Mouse (Mus musculus) erythroblast, adult 5-6 weeks (primary cell): ENCODE measurements around the gene Asns. TPM values are rescaled to one million over a fixed set of nuclear protein-coding genes. Genes with fewer than 3 reads are reported as not detected.
"Not testable (repeated sequence)": the region's sequence is repeated elsewhere in the genome, so short reads cannot be mapped to it uniquely, and the experiment has no call there.

Source experiments
- ATAC-seq: replicated peaks from 2 replicates; pipeline ENCODE4 v1.8.0; 2016; ENCODE audit warnings: moderate number of reproducible peaks, mild to moderate bottlenecking, moderate TSS enrichment, inconsistent platforms; ENCODE audit not compliant: poor library complexity, low FRiP score, severe bottlenecking
- total RNA-seq, 2 experiments: library from RNA; stranded (forward) in 1 of 2; stranded (reverse) in 1 of 2; fragments of 150-400 nt in 1 of 2; fragments of 200-764, 138-1000 nt in 1 of 2; gene quantifications; 2 replicates each; pipeline versions ENCODE4 v1.2.3 to v1.2.4; 2015 to 2017; ENCODE audit warnings: low replicate concordance in 2 of 2

Gene Asns
- total RNA-seq, 2 experiments from 2014 or later = 33.4 to 75.3 TPM

DNA sequence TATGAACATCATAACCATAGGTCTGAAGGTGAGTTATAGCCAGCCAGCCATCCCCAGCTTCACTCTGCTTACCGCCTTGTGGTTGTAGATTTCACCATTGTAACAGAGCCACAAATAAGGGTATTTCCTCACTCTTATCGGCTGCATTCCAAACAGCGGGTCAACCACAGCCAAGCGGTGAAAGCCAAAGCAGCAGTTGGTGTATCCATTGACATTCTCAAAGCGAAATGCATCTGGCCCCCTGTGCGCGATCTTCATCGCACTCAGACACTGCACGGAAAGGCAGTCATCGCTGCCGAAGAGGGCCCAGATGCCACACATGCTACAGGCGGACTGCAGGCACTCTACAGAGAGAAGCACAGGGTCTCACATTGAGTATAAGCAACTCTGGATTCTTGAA is 3.9 kb downstream of the Asns start:
- ATAC-seq = no peak

DNA sequence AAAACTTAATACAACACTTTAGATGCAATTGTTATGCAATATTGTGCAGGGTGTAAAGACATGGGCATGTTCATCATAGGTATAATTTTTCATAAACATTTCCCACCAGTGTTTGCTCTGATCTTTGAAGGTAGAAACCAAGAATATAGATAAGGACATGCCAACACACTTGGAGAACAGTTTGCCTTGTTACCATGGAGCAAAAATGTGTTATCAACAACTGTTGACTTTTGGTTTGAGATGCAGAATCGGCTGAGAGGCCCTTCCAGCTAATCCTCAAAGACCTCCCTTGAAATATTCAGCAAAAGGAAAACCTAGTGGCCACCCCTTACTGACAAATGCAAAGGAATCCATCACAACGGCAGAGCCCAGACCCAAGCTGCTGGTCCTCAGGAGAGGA is 7.0 kb downstream of the Asns start:
- no peak for ATAC-seq

DNA sequence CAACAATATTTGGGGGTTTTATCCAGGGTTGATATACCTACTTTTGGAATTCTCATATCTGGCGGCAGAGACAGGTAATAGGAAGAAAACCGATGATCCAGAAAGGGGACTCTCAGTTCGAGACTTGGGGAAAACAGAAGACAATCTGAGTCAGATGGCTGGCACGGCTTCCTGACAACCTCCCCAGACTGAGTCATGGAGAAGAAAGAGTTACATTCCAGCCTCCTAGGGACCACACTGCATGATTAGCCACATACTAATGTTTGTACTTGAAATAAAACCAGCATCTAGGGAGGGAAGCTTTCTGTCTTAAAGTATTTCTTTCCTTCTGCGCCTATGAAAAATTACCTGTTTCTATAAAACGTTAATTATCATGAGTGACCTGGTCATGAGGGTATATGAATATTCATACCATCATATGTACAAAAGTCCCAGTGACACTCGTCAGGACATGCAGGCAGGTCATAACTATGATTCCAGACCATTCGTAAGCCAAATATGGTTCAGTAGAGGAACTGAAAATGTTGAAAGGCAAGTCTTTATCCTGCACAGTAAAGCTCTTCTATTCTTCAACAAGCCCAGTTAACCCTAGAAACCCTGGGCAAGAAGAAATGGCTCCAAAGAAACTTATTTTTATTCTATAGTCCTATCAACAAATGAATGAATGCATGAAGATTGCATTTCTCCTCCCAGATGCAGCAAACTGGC is 16.7 kb downstream of the Asns start:
- no peak for ATAC-seq

DNA sequence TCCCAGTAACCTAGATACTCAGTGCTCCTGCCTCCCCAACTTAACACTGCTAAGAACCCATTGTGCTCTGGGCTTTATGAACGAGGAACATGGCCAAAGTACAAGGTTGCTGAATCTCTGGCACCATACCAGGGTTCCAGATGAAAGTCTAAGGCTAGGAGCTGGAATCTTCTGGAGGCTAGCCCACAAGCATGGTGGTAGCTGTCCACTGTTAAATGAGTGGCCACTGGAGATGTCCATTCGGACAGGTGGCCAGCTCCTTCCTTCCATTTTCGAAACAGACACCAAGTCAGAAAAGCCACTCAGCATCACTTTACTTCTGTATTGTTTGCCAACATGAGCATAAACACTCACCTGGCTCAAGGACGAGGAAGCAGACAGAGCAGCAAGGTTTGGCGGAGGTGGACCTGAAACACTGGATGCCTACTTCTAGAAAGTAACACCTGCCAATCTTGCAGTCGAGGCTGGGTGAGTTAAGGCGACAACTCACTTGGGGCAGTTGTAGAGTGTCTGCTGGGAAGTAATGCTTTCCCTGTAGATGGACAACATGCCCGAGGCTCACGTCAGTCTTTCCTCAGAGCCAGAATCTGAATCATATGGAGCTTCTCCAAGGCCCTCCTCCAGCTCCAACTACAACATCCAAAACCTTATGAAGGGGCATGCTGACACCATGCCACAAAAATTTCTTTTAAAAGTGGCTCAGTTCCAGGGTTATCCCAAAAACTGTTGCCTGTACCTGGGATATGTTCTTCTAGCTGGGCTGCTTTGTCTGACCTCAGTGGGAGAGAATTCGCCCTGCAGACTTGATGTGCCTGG is 20.4 kb downstream of the Asns start:
- no peak for ATAC-seq

DNA sequence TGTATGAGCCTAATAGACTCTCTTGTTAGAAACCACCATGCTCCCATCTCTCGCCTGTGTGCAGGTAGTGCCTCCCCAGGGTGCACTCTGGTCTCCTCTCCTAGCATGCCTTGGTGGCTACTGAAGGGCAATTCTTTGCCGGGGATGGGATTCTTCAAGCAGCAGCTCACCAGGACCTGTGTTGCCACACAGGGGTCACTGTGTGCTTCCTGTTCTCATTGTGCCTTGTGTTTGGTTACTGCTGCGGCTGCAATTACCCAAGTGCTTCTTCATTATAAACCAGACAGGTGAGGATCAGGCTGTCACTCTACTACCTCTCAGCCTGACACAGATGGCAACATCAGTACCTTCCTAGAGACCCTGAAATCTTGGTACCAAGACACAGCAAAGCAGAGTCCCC is 21.6 kb downstream of the Asns start:
- no peak for ATAC-seq

DNA sequence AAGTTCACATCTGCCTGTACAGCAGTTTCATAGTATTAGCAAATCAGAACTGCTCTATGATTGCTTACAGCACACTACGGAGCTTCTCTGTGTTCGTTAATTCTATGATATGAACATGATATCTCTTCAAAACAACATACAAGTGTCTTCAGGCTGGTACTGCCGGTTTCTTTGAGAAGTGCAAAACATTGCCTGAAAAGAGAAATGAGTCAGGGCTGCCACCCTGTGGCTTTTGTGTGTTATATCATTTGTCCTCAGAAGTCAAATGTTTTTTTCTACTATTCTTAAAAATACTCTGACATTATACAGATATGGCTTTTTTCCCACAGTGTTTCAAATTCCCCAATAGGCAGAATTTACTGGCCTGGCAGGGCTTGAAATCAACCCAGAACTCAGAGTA is 22.5 kb downstream of the Asns start:
- no peak for ATAC-seq

DNA sequence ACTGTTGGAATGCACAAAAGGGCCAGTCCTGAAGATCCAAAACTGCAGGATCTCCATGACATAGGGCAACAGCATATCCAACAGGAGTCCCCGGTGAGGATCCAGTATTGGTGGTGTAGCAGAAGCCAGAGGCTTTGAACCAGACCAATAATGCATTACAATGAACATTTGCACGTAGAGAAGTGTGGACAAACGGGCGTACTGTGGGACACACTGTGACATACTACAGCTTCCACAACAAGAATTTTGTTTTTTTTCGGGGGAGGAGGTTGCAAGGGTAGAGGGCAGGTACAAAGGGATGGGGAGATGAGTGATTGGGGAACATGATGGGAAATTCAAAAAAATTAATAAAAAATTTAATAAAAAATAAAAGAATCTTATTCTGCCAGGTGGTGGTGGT is 23.3 kb downstream of the Asns start:
- no peak for ATAC-seq

DNA sequence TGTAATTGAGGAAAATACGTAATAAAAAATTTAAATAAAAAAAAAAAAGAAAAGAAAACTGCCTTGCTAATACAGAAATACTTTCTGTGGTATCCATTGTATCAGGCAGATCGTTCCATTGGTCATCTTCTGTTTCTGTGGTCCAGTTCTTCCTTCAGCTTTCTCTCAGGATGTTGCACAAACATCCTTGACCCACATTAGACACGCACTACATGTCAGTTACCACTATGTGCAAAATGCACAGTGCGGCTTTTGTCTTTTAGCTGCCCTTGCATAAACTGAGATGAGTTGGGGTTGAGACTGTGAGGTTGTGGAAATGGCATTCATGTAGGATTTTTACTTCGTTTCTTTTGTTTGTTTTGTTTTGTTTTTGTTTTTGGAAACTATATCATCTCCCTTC is 24.7 kb downstream of the Asns start:
- no peak for ATAC-seq

DNA sequence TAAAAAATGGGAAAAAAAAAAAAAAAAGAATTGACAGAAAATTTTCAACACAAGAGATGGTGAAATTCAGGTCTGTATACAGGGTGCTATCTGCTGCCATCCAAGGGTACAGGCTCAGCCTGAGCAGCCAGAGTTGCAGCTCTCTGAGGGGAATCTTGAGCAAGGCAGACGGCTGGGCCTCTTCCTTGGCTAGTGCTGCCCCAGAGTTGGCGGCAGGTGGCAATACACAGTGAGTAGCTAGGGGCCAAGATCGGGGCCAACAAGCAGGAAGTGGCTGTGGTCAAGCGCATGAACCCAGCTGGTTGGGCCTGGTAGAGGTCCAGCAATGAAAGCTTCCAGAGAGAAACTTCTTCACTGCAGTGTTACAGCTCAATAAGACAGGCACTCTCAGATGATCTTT is 27.2 kb downstream of the Asns start:
- not testable (repeated sequence) for ATAC-seq

DNA sequence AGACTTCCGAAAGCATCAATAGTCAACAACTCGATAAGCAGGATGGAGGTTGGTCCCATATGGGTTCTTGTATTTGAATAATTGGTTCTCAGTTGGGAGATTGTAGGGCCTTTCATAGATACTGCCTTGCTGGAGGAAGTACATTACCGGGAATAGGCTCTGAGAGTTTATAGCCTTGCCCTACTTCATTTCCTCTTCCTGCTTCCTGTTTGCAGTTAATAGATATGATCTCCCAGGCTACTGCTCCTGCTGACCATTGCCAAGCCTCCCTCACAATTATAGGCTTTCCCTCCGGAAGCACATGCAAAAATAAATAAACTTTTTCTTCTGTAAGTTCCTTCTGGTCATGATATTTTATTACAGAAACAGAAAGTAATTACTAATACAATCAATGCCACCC is 31.6 kb downstream of the Asns start:
- no peak for ATAC-seq

DNA sequence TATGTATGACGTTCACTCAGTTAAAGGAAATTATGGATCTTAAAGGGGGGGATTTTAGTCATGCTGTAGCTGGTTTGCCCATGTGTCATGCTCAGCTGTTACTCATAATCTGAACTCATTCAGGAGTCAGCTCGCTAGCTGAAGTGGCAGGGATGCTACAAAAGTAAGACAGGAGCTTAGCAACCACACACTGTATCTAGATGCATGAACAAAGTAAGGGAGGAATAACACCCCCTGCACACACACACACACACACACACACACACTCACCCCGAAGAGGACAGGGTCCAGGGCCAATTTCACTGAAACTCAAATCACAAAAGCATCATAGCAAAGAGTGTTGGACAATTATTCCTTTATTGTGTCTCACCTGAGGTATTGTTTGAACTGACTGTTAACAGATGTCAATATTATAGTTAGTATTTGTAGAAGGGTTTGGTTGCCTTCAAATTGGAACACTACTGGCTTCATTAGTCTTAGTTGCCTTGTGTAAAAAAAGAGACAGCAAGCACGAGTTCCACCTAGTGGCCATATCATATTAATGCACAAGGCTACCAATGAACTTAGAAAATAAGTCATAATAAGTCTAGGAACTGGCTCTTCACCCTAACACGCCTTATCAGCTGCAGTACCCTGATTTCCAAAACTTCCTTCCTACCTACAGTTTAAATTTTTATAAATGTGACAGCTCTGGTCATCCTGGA is 32.5 kb downstream of the Asns start:
- ATAC-seq = peak; percentile 65; the same call in 1 of the 2 replicates

DNA sequence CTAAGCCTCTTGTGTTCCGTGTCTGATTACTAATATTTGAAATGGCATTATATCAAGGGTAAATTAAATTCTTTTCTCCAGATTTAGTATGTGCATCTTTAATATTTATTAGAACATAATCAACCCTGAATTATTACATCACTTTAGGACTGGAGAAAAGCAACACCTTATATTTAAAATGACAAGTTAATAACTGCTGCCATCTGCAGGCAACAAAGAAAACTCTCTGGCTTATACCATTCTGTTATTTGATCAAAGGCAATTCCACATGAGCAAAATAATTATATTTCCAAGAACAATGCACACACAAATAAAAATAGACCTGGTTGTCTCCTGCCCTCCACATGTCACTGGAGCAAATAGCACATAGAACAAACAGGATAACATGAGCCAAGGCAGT is 36.5 kb downstream of the Asns start:
- no peak for ATAC-seq

DNA sequence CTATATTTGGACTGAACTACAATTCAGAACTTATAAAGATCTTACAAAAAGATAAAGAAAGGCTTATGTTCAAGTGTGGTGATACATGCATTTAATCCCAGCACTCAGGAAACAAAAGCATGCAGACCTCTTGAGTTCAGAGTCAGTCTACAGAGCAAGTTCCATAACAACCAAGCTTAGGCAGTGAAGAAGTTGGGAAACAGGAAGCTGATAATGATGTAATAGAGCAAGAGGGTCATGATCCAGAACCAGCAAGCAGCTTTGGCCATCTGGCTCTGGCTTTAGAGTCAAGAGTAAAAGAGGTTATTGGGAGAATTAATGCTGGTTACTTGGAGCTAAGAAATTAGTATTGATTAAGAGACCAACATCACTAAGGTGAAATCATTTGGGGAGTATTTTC is 44.6 kb downstream of the Asns start:
- no peak for ATAC-seq

Other genes starting within 250 kb of the Asns start
- not detected in 2 replicates for gene Tac1, start 138.4 kb downstream of the Asns start, total RNA-seq (2015; ENCODE audit: low replicate concordance)
- not detected in 2 replicates for gene Tac1, start 138.4 kb downstream of the Asns start, total RNA-seq (2017; ENCODE audit: low replicate concordance)
- 20.9 and 21.1 TPM in 2 replicates for gene C1galt1, start 151.6 kb upstream of the Asns start, total RNA-seq (2015; ENCODE audit: low replicate concordance)
- 21.2 and 25.1 TPM in 2 replicates for gene C1galt1, start 151.6 kb upstream of the Asns start, total RNA-seq (2017; ENCODE audit: low replicate concordance)